Mouse (Mus musculus): ENCODE measurements around the gene Aars2. TPM values are rescaled to one million over a fixed set of nuclear protein-coding genes. Genes with fewer than 3 reads are reported as not detected.
A peak's percentile ranks its signal among the peaks of the same experiment; 100 is the strongest.

Aars2 gene
- polyA plus RNA-seq, 1 experiment from 2014 or later: 26.3 TPM

DNA sequence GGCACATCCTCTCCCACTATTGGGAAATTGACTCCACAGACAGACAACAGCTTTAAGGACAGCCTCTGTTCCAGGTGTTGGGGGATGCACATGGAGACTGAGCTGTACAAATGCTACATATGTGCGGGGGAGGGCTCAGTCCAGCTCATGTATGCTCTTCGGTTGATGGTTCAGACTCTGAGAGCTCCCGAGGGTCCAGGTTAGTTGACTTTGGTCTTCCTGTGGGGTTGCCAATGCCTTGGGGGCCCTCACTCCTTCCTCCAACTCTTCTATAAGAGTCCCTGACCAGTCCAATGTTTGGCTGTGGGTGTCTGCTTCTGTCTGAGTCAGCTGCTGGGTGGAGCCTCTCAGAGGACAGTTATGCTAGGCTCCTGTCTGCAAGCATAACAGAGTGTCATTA lies 46.4 kb downstream of the Aars2 start:
- Histone ChIP-seq H3K4me1 (ENCODE audit: insufficient read depth, low read length) (peaks cover 27% of the 10 kb centered on the region), H3K4me2 (replicated peaks; ENCODE audit: low read depth, low read length) (no peak overlapping the region), H3K27ac (ENCODE audit: low read length) (no peak overlapping the region), H3K36me3 (ENCODE audit: insufficient read depth, low read length) (no peaks in the 10 kb centered on the region), H3K9me3 (ENCODE audit: low read length) (no peaks in the 10 kb centered on the region), H3K4me3 (ENCODE audit: low read length) (no peak overlapping the region), H3K9ac (replicated peaks; ENCODE audit: low read length) (no peak overlapping the region), H3K27me3 (ENCODE audit: insufficient read depth, low read length) (peaks cover 16% of the 10 kb centered on the region)
- ATAC-seq (ENCODE audit: low FRiP score, low TSS enrichment): no peak
- 77% methylated on average over 3 of the region's 3 CpGs for WGBS

DNA sequence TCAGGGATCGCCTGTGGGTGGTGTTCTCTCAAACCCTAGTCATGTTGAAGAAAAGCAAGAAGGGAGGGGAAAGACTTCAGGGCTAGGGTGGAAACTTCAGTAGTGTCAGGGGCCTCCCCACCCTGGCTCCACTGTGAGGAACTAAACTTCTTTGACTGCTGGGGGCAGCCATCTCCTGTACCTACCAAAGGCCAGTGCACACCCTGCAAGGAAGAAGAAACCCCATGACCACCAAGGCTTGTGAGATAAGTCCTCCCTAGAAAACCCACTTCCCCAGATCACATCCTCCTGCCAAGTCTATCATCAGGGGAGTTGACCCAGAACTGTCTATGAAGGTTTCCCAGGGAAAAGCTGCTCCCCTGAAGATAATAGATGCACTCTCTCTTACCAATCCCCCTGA lies 47.8 kb downstream of the Aars2 start:
- H3K27me3 ChIP-seq (ENCODE audit: insufficient read depth, low read length): peaks cover 11% of the 10 kb centered on the region
- H3K4me2 ChIP-seq (replicated peaks; ENCODE audit: low read depth, low read length): no peak overlapping the region
- H3K27ac ChIP-seq (ENCODE audit: low read length): no peak overlapping the region
- 38% methylated on average over 1 of the region's 1 CpGs for WGBS
- peaks cover 27% of the 10 kb centered on the region for H3K4me1 ChIP-seq (ENCODE audit: insufficient read depth, low read length)
- H3K9me3 ChIP-seq (ENCODE audit: low read length): no peaks in the 10 kb centered on the region
- no peak overlapping the region for H3K4me3 ChIP-seq (ENCODE audit: low read length)
- no peak for ATAC-seq (ENCODE audit: low FRiP score, low TSS enrichment)
- H3K9ac ChIP-seq (replicated peaks; ENCODE audit: low read length): no peak overlapping the region
- H3K36me3 ChIP-seq (ENCODE audit: insufficient read depth, low read length): no peaks in the 10 kb centered on the region

GRCm38 (mm10) chr17:45555452-45556106 lies 48.9 kb downstream of the Aars2 start, which contains the start of gene Nfkbie:
TSS of gene Nfkbie (plus strand) at chr17:45555703.
- H3K9ac ChIP-seq (replicated peaks; ENCODE audit: low read length): peak within 1 kb of the TSS; percentile 69
- ATAC-seq (ENCODE audit: low FRiP score, low TSS enrichment): peak; percentile 82
- peak within 1 kb of the TSS; percentile 97 for H3K4me2 ChIP-seq (replicated peaks; ENCODE audit: low read depth, low read length)
- peak within 1 kb of the TSS; percentile 72 for H3K4me3 ChIP-seq (ENCODE audit: low read length)
- no peaks in the 10 kb centered on the region for H3K36me3 ChIP-seq (ENCODE audit: insufficient read depth, low read length)
- no peaks in the 10 kb centered on the region for H3K9me3 ChIP-seq (ENCODE audit: low read length)
- peaks cover 19% of the 10 kb centered on the region for H3K4me1 ChIP-seq (ENCODE audit: insufficient read depth, low read length)
- 0 out of 2 replicates have a peak within 1 kb of the TSS, but pooled peaks have one; percentile 17 for H3K27ac ChIP-seq (ENCODE audit: low read length)
- whole genome bisulfite sequencing: under 1% methylated on average over 44 of the region's 45 CpGs
- H3K27me3 ChIP-seq (ENCODE audit: insufficient read depth, low read length): peaks cover 11% of the 10 kb centered on the region

- H3K27ac ChIP-seq (ENCODE audit: low read length): no peak overlapping the region
- peaks cover 11% of the 10 kb centered on the region for H3K27me3 ChIP-seq (ENCODE audit: insufficient read depth, low read length)
- peak overlapping the region; percentile 72 for H3K4me3 ChIP-seq (ENCODE audit: low read length)
- H3K9me3 ChIP-seq (ENCODE audit: low read length): no peaks in the 10 kb centered on the region
- ATAC-seq (ENCODE audit: low FRiP score, low TSS enrichment): no peak
- H3K9ac ChIP-seq (replicated peaks; ENCODE audit: low read length): peak overlapping the region; percentile 69
- H3K36me3 ChIP-seq (ENCODE audit: insufficient read depth, low read length): no peaks in the 10 kb centered on the region
- 3% methylated on average over 14 of the region's 14 CpGs for WGBS
- H3K4me2 ChIP-seq (replicated peaks; ENCODE audit: low read depth, low read length): peak overlapping the region; percentile 97
- H3K4me1 ChIP-seq (ENCODE audit: insufficient read depth, low read length): peaks cover 19% of the 10 kb centered on the region
Measured at GRCm38 (mm10) chr17:45556107-45556489, 49.5 kb downstream of the Aars2 start.

DNA sequence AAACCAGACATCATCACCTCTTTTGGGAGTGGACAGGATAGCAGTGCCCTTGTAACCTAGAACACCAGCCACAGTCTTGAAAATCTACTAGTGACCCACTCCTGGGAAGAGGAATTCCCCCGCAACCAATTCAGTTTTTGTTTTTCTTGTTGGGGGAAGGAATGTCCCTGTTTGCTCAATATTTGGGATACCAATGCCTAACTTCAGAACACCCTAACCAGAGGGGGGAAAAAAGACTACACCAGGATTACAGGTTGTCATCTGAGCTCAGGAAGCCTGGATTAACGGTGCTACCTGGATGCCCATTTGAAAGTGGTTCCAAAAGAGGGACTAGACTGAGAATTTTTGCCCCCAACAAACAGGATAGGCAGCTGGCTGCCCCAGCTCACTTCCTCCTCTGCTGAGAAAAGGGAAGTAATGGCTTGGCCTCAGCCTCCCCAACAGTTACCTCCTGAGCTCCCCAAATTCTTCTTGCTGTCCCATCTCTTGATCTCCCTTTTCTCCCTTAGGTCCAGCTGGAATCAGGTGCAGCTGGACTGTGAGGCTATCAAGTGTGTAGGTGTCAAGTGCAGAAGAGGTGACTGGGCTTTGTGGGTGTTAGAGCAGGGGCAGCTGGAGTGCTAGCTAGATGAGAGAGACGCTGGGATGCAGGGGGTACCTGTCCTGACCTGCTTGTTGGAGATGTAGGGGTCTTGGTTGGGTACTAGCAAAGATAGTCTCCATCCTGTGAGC lies 50.0 kb downstream of the Aars2 start:
- ATAC-seq (ENCODE audit: low FRiP score, low TSS enrichment): no peak
- Histone ChIP-seq H3K9me3 (ENCODE audit: low read length) (no peaks in the 10 kb centered on the region), H3K36me3 (ENCODE audit: insufficient read depth, low read length) (no peaks in the 10 kb centered on the region), H3K27me3 (ENCODE audit: insufficient read depth, low read length) (peaks cover 11% of the 10 kb centered on the region), H3K4me3 (ENCODE audit: low read length) (peak overlapping the region; percentile 72), H3K9ac (replicated peaks; ENCODE audit: low read length) (peak overlapping the region; percentile 14; the same call in 1 of the 2 replicates), H3K4me1 (ENCODE audit: insufficient read depth, low read length) (peaks cover 19% of the 10 kb centered on the region), H3K4me2 (replicated peaks; ENCODE audit: low read depth, low read length) (peak overlapping the region; percentile 97), H3K27ac (ENCODE audit: low read length) (no peak overlapping the region)
- 78% methylated on average over 3 of the region's 3 CpGs for WGBS

GRCm38 (mm10) chr17:45557246-45557824 lies 50.7 kb downstream of the Aars2 start:
- WGBS: 66% methylated on average over 7 of the region's 7 CpGs
- Histone ChIP-seq H3K4me2 (replicated peaks; ENCODE audit: low read depth, low read length) (peak overlapping the region; percentile 97), H3K4me3 (ENCODE audit: low read length) (0 out of 2 replicates have a peak overlapping the region, but pooled peaks have one; percentile 14), H3K9ac (replicated peaks; ENCODE audit: low read length) (0 out of 2 replicates have a peak overlapping the region, but pooled peaks have one; percentile 14), H3K27me3 (ENCODE audit: insufficient read depth, low read length) (peaks cover 11% of the 10 kb centered on the region), H3K36me3 (ENCODE audit: insufficient read depth, low read length) (no peaks in the 10 kb centered on the region), H3K9me3 (ENCODE audit: low read length) (no peaks in the 10 kb centered on the region), H3K4me1 (ENCODE audit: insufficient read depth, low read length) (peaks cover 19% of the 10 kb centered on the region), H3K27ac (ENCODE audit: low read length) (no peak overlapping the region)
- no peak for ATAC-seq (ENCODE audit: low FRiP score, low TSS enrichment)

- peaks cover 11% of the 10 kb centered on the region for H3K27me3 ChIP-seq (ENCODE audit: insufficient read depth, low read length)
- H3K4me3 ChIP-seq (ENCODE audit: low read length): no peak overlapping the region
- ATAC-seq (ENCODE audit: low FRiP score, low TSS enrichment): no peak
- no peak overlapping the region for H3K27ac ChIP-seq (ENCODE audit: low read length)
- no peak overlapping the region for H3K4me2 ChIP-seq (replicated peaks; ENCODE audit: low read depth, low read length)
- H3K9me3 ChIP-seq (ENCODE audit: low read length): no peaks in the 10 kb centered on the region
- H3K9ac ChIP-seq (replicated peaks; ENCODE audit: low read length): no peak overlapping the region
- peaks cover 19% of the 10 kb centered on the region for H3K4me1 ChIP-seq (ENCODE audit: insufficient read depth, low read length)
- H3K36me3 ChIP-seq (ENCODE audit: insufficient read depth, low read length): no peaks in the 10 kb centered on the region
- WGBS: 65% methylated on average over 16 of the region's 16 CpGs
Measured at GRCm38 (mm10) chr17:45557998-45558862, 51.6 kb downstream of the Aars2 start.

GRCm38 (mm10) chr17:45559732-45560525 lies 53.3 kb downstream of the Aars2 start:
- Histone ChIP-seq H3K4me1 (ENCODE audit: insufficient read depth, low read length) (peaks cover 24% of the 10 kb centered on the region), H3K9ac (replicated peaks; ENCODE audit: low read length) (no peak overlapping the region), H3K27me3 (ENCODE audit: insufficient read depth, low read length) (peaks cover 11% of the 10 kb centered on the region), H3K9me3 (ENCODE audit: low read length) (no peaks in the 10 kb centered on the region), H3K4me3 (ENCODE audit: low read length) (no peak overlapping the region), H3K27ac (ENCODE audit: low read length) (no peak overlapping the region), H3K36me3 (ENCODE audit: insufficient read depth, low read length) (no peaks in the 10 kb centered on the region), H3K4me2 (replicated peaks; ENCODE audit: low read depth, low read length) (no peak overlapping the region)
- WGBS: 85% methylated on average over 15 of the region's 15 CpGs
- ATAC-seq (ENCODE audit: low FRiP score, low TSS enrichment): no peak

DNA sequence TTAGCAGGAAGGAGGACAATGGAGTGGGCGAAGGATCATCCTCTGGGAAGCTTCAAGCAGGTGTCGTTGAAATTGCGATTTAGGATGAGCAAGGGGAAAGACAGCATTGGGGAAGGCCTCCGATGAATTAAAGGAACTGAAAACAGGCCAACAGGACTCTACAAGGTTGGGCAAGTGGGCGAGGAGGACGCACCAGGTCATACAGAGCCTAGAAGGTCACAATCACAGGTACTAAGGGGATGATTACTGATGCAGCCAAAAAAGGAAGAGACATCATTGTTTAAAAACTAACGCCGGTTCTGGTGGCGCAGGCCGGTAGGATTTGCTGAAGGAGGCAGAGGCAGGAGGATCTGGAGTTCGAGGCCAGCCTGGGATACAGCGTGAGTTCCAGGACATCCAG lies 56.6 kb downstream of the Aars2 start:
- ATAC-seq (ENCODE audit: low FRiP score, low TSS enrichment): no peak
- peaks cover 20% of the 10 kb centered on the region for H3K4me1 ChIP-seq (ENCODE audit: insufficient read depth, low read length)
- H3K4me3 ChIP-seq (ENCODE audit: low read length): peak overlapping the region; percentile 80; the same call in 1 of the 2 replicates
- no peak overlapping the region for H3K27ac ChIP-seq (ENCODE audit: low read length)
- H3K27me3 ChIP-seq (ENCODE audit: insufficient read depth, low read length): no peaks in the 10 kb centered on the region
- WGBS: 74% methylated on average over 12 of the region's 12 CpGs
- H3K9ac ChIP-seq (replicated peaks; ENCODE audit: low read length): no peak overlapping the region
- H3K9me3 ChIP-seq (ENCODE audit: low read length): no peaks in the 10 kb centered on the region
- H3K36me3 ChIP-seq (ENCODE audit: insufficient read depth, low read length): peaks cover 18% of the 10 kb centered on the region
- no peak overlapping the region for H3K4me2 ChIP-seq (replicated peaks; ENCODE audit: low read depth, low read length)
